Mouse (Mus musculus): ENCODE measurements at regions not wholly inside any gene's neighbourhood (a gene's known extent, or its start where the extent isn't known, plus 50 kb on each side); places are given as distances from the start of the nearest gene placed in this dataset.

DNA sequence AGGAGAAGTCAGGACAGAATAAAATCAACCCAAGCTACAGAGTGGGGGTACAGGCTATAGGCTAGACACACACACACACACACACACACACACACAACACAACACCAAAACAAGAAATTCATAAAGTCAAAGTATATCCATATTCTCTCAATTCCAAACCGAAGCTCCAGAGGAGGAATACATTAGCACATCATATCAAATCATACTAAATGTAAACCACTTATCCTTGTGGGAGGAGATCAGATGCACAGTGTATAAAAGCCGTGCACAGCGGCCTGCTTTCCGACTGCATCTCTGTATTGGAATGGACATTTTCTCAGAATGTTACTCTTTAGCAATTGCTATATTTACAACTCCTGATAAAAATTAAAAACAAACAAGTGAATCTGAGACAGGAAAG, 427.9 kb downstream of the Efnb2 start:
- TF ChIP-seq CTCF (IDR thresholded peaks at IDR 0.05; ENCODE audit: extremely low read depth, insufficient read depth, insufficient read length, insufficient replicate concordance), result no peak
- no peak for TF ChIP-seq POLR2A (IDR thresholded peaks at IDR 0.05; ENCODE audit: low read depth, low read length)
